Mouse (Mus musculus) heart, adult 2 months (tissue): ENCODE results near the gene Gstt1. TPM values are rescaled to one million over a fixed set of nuclear protein-coding genes. Genes with fewer than 3 reads are reported as not detected.

Experiments
- DNase-seq, 2 experiments: peaks; one replicate each; pipeline ENCODE4 v3.0.0; 2021
- H3K27ac ChIP-seq: fragments of 200-600 bp; 2 replicates; pipeline ENCODE4 v1.8.1; 2022
- H3K27me3 ChIP-seq: fragments of 200-500 bp; 2 replicates; pipeline ENCODE4 v1.6.1; 2012; ENCODE audit warnings: mild to moderate bottlenecking, low read length, inconsistent platforms, mixed read lengths; ENCODE audit not compliant: control insufficient read depth, insufficient read depth
- H3K36me3 ChIP-seq: fragments of 200-500 bp; 2 replicates; pipeline ENCODE4 v1.6.1; 2012; ENCODE audit warnings: low read length, inconsistent platforms; ENCODE audit not compliant: control insufficient read depth, insufficient read depth
- H3K4me1 ChIP-seq: fragments of 200-500 bp; 2 replicates; pipeline ENCODE4 v1.6.1; 2011; ENCODE audit warnings: low read length; ENCODE audit not compliant: control insufficient read depth, insufficient read depth
- H3K4me3 ChIP-seq: fragments of 200-600 bp; 2 replicates; pipeline ENCODE4 v1.8.1; 2022
- H3K79me2 ChIP-seq: fragments of 200-500 bp; replicated peaks from 2 replicates; pipeline ENCODE4 v1.6.1; 2012; ENCODE audit warnings: mild to moderate bottlenecking, inconsistent platforms, low read length, moderate library complexity, mixed read lengths; ENCODE audit not compliant: control insufficient read depth, insufficient read depth
- H3K9ac ChIP-seq: fragments of 200-500 bp; 2 replicates; pipeline ENCODE4 v1.6.1; 2012; ENCODE audit warnings: low read depth, mild to moderate bottlenecking, control low read depth, inconsistent platforms, low read length, mixed read lengths
- CTCF ChIP-seq: fragments of 200-600 bp; IDR thresholded peaks from 2 replicates; pipeline ENCODE4 v1.8.1; 2022; ENCODE audit warnings: antibody characterized with exemption, mild to moderate bottlenecking, moderate library complexity
- EP300 ChIP-seq: fragments of 200-500 bp; IDR thresholded peaks from 2 replicates; pipeline ENCODE4 v1.6.1; 2011; ENCODE audit warnings: low read depth, low read length, control low read depth; ENCODE audit not compliant: insufficient read depth
- POLR2A ChIP-seq: fragments of 200-500 bp; IDR thresholded peaks from 2 replicates; pipeline ENCODE4 v1.6.1; 2011; ENCODE audit warnings: mild to moderate bottlenecking, low read depth, low read length, control low read depth; ENCODE audit not compliant: insufficient read depth
- WGBS: fragments of 180-500 bp; shearing (Covaris S2); methylation state at CpG from one replicate; pipeline ENCODE4 v1.1.7; 2018; 5-methylcytosine and 5-hydroxymethylcytosine counted together
- intact Hi-C: fragments of 180-260 bp; cut with DNase I; formaldehyde crosslinking; loops from one replicate; pipeline ENCODE4 v1.15.1; 2025
- polyA plus RNA-seq: library from polyadenylated mRNA; depleted of rRNA; stranded (reverse); fragments of >200 nt; gene quantifications from 2 replicates; pipeline ENCODE4 v1.2.3, GENCODE M21; 2012
- total RNA-seq, 2 experiments: library from RNA; stranded (reverse); gene quantifications; 2 replicates each; pipeline ENCODE4 v1.2.3; 2021

Gene Gstt1
- total and polyA plus RNA-seq, 3 experiments = 15.8 to 52.1 (median 16.8) TPM

DNA sequence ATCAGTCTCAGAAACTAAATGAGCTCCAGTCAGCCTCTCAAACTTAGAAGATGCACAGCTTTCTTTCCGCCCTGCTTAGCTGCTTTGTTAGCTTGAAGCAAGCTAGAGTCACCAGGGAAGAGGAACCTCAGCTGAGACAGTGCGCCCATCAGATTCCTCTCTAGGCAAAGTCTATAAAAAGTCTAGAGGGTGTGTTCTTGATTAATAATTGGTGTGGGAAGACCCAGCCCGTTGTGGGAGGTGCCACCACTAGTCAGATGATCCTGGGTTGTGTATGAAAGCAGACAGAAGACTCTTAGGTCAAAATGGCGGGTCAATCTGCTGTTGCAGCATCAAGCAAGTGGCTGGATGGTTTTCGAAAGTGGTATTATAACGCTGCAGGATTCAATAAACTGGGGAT, 31.5 kb downstream of the Gstt1 start:
- peaks cover 3% of the 10 kb centered on the region; the same call in 1 of the 2 replicates for H3K79me2 ChIP-seq
- intact Hi-C loops = no loop called here
- H3K9ac ChIP-seq = no peak overlapping the region
- TF ChIP-seq POLR2A (no peak), EP300 (no peak), CTCF (no peak)
- H3K36me3 ChIP-seq = no peaks in the 10 kb centered on the region
- no peak overlapping the region for H3K4me3 ChIP-seq
- peaks cover 3% of the 10 kb centered on the region; the same call in 1 of the 2 replicates for H3K4me1 ChIP-seq
- WGBS = 81% methylated on average over 6 of the region's 6 CpGs
- H3K27ac ChIP-seq = no peak overlapping the region
- DNase-seq = no peak
- H3K27me3 ChIP-seq = no peaks in the 10 kb centered on the region

DNA sequence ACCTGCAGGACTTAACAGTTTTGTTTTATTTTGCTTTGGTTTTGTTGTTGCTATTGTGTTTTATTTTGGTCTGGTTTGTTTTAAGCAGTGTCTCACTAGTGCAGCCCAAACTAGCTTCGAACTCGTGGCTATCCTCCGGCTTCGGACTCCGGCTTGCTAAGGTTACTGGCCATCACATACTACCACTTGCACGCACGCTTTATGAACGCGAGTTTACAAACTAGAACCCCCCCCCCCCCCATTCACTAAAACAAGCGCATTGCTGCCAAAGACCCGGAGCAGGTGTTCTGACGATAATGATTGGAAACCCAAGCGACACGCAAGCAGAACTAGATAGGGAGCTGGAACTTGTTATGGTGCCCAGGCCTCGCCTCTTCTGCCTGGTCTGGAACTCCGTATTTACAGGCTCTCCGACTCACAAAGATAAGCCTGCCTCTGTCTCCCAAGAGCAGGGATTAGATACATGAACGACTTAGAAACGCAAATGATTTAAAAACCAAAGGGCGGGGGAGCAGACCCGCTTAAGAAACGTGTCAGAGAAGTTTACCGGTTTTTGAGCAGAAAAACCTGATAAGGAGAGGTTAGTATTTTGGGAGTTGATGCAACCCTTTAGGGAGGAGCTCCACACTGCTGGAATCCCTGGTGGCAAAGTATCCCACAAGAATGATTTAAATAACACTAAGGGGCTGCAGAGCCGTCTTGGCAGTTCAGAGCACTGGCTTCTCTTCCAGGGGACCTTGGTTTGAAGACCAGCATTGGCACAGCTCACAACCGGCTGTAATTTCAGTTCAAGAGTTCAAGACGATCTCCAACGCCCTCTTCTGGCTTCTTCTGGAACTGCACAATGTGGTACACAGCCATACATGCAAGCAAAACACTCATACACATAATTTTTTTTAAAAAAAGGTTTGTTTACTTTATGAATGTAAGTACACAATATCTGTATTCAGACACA, 33.6 kb downstream of the Gstt1 start:
- intact Hi-C loops = loop anchor here (1.0 kb wide), 2 partner anchors 8 to 64 kb away; no protein-coding TSS in a partner anchor
- Histone ChIP-seq H3K36me3 (no peaks in the 10 kb centered on the region), H3K9ac (peak overlapping the region; percentile 43), H3K79me2 (peaks cover 3% of the 10 kb centered on the region; the same call in 1 of the 2 replicates), H3K27me3 (no peaks in the 10 kb centered on the region), H3K4me3 (peak overlapping the region; percentile 97), H3K27ac (peak overlapping the region; percentile 76), H3K4me1 (peaks cover 3% of the 10 kb centered on the region; the same call in 1 of the 2 replicates)
- TF ChIP-seq CTCF (peak; percentile 81), EP300 (0 out of 2 replicates have a peak, but pooled peaks have one; percentile 37), POLR2A (no peak)
- DNase-seq = peak; percentile 58 to 62
- WGBS = under 1% methylated on average over 27 of the region's 27 CpGs

DNA sequence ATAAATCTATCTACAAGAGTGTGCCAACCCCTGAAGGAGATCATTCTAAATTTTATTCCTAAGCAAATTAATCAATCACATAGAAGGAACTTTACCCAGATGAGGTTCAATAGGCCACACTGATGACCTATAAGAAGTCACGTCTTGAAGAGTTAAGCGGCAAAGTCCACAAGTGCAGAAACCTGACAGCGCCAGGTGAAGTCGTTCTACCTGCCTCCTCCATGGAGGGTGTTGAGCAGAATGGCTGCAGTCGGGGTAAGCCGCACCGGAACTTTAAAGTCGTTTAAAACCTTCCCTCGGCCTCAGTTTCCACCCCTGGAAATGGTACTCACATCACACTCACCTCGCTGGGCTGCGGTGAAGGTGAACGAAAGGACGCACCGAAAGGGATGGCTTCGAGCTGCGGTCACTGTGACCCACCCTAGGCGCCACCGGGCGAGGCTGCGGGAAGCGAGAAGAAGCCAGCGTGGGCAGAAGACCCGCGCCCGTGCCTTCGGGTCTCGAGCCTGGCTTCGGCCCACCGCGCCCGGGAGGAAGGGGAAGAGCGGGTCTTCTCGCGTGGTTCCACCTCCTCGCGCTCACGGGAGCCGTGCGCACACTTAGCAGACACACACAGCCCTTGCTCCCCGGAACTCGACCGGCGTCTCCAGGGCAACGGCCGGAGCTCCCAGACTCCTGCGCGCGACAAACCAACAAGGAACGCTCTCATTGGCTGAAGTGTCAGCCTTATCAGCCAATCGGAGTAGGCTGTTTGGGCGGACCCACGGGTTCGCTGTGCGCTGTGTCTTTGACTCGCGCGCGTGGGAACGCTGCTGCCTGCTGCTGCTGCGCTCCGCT, 34.5 kb downstream of the Gstt1 start, which contains the start of gene Cabin1:
Gene Cabin1, minus strand, starts transcription at position 660 of the 837 bp plus-strand sequence.
- no peaks in the 10 kb centered on the region for H3K36me3 ChIP-seq
- peak within 1 kb of the TSS; percentile 83 for H3K9ac ChIP-seq
- WGBS = under 1% methylated on average over 61 of the region's 61 CpGs
- peak; percentile 96 to 97 for DNase-seq
- peak; percentile 97 for TF ChIP-seq POLR2A
- TF ChIP-seq CTCF = 0 out of 2 replicates have a peak, but pooled peaks have one; percentile 17
- TF ChIP-seq EP300 = no peak; the same call in 1 of the 2 replicates
- intact Hi-C loops = loop anchor here (1.0 kb wide), 2 partner anchors 8 to 64 kb away; no protein-coding TSS in a partner anchor
- peaks cover 3% of the 10 kb centered on the region; the same call in 1 of the 2 replicates for H3K79me2 ChIP-seq
- peaks cover 3% of the 10 kb centered on the region; the same call in 1 of the 2 replicates for H3K4me1 ChIP-seq
- H3K27me3 ChIP-seq = no peaks in the 10 kb centered on the region
- H3K4me3 ChIP-seq = peak within 1 kb of the TSS; percentile 97
- H3K27ac ChIP-seq = peak within 1 kb of the TSS; percentile 76

DNA sequence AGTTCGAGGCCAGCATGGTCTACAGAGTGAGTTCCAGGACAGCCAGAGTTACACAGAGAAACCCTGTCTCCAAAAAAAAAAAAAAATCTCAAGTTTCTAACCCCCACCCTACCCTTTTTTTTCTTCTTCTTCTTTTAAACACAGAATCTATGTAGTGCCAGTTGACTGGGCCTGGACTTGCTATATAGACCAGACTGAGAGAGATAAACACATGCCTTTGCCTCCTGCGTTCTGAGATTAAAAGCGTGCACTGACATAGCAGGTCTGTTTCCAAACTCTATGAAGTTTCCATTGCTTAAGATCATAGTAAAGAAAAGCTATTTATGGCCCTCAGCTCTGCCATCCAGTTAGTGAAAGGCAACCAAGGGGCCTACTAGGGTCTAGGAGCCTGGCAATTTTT, 36.0 kb downstream of the Gstt1 start:
- Histone ChIP-seq H3K27me3 (no peaks in the 10 kb centered on the region), H3K4me1 (peaks cover 3% of the 10 kb centered on the region; the same call in 1 of the 2 replicates), H3K9ac (no peak overlapping the region), H3K36me3 (no peaks in the 10 kb centered on the region), H3K79me2 (peaks cover 3% of the 10 kb centered on the region; the same call in 1 of the 2 replicates), H3K27ac (no peak overlapping the region), H3K4me3 (no peak overlapping the region)
- intact Hi-C loops = no loop called here
- WGBS = 77% methylated on average over 3 of the region's 3 CpGs
- no peak for DNase-seq
- no peak for TF ChIP-seq EP300
- TF ChIP-seq POLR2A = no peak
- TF ChIP-seq CTCF = no peak

DNA sequence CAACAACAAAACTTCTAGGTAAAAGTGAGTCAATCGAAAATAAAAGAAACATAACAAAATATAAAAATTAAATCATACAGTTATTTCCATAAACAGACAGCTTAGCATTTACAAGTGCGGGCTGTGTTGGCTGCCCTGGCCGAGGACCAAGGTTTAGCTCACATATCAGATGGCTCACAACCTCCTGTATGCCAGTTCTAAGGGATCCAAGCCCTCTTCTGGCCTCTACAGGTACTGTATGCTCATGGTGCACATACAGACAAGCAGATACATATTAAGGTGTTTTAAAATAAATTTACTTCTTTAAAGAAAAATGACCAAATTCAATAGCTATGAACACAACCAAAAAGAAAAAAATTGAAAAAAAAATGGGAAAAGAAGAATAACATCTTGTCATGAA, 38.1 kb downstream of the Gstt1 start:
- WGBS = 97% methylated on average over 3 of the region's 3 CpGs
- Histone ChIP-seq H3K4me3 (no peak overlapping the region), H3K79me2 (peaks cover 3% of the 10 kb centered on the region; the same call in 1 of the 2 replicates), H3K9ac (no peak overlapping the region), H3K4me1 (peaks cover 3% of the 10 kb centered on the region; the same call in 1 of the 2 replicates), H3K27ac (no peak overlapping the region), H3K27me3 (no peaks in the 10 kb centered on the region), H3K36me3 (no peaks in the 10 kb centered on the region)
- intact Hi-C loops = no loop called here
- TF ChIP-seq CTCF (no peak), EP300 (no peak), POLR2A (no peak)
- no peak for DNase-seq
